Mouse (Mus musculus) cerebellum, adult 2 months (tissue): ENCODE measurements around the gene Sptbn1.

ENCODE experiments used
- CTCF ChIP-seq: fragments of 200-500 bp; IDR thresholded peaks from 2 replicates; pipeline ENCODE4 v1.5.1; 2011; ENCODE audit warnings: low read depth, mild to moderate bottlenecking, control low read depth, low read length, moderate library complexity, borderline replicate concordance; ENCODE audit not compliant: insufficient read depth
- POLR2A ChIP-seq: fragments of 200-500 bp; IDR thresholded peaks from 2 replicates; pipeline ENCODE4 v1.6.1; 2011; ENCODE audit warnings: low read length, control low read depth, borderline replicate concordance; ENCODE audit not compliant: insufficient read depth

DNA sequence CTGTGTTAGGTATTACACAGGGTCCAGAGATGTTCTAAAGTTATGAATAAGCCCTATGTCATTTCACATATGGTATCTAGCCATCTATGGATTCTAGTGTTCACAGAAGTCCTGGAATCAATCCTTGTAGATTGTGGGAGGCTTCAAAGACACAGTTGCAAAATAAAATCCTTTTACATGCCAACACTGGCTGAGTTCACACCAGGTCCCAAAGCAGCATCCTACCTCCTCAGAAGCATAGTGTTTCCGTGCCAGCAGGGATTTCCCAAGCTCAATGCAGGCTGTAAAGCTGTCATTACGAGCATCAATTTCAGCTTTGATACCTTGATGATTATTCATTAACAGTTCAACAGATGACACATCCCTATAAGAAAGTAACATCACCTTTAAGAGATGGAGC is 154.3 kb downstream of the Sptbn1 start:
- TF ChIP-seq CTCF (no peak), POLR2A (no peak)
